Mouse (Mus musculus): ENCODE results near the gene Phlpp2. TPM values are rescaled to one million over a fixed set of nuclear protein-coding genes. Genes with fewer than 3 reads are reported as not detected.
A peak's percentile ranks its signal among the peaks of the same experiment; 100 is the strongest.

Phlpp2 gene
- polyA plus RNA-seq, 1 experiment, result 22.1 TPM

DNA sequence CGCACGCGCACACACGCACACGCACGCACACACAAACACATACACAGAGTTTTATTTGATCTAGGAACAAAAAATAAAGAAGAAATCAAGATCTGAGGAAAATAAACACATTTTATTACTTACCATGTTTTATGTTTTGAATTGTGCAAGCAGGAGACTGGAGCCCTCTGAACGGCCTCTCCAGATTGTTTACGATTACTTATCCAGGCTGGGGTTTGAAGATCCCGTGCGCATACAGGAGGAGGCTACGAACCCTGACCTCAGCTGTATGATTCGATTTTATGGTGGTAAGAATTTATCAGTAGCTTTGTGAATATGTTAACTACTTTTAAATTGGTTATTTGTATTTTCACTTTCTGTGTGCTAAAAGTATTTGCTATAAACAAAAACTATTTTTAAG, 27.0 kb downstream of the Phlpp2 start:
- no peak for DNase-seq (ENCODE audit: extremely low spot score in 1 of 2, low spot score in 1 of 2)

DNA sequence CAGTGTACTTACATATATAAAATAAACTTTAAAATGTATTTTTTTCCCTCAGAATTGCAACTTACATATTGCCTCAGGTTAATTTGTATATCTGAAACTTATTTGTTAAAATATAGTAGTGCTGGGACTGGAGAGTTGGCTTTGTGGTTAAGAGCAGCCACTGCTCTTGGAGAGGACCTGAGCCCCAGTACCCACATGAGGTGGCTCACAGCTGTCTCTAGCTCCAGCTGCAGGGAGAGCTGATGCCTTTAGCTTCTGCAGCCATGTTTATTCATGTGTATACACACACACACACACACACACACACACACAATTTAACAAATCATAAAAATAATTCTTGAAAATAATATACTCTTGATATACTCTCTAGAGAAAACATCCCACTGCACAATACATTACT, 34.0 kb downstream of the Phlpp2 start:
- no peak for DNase-seq (ENCODE audit: extremely low spot score in 1 of 2, low spot score in 1 of 2)

DNA sequence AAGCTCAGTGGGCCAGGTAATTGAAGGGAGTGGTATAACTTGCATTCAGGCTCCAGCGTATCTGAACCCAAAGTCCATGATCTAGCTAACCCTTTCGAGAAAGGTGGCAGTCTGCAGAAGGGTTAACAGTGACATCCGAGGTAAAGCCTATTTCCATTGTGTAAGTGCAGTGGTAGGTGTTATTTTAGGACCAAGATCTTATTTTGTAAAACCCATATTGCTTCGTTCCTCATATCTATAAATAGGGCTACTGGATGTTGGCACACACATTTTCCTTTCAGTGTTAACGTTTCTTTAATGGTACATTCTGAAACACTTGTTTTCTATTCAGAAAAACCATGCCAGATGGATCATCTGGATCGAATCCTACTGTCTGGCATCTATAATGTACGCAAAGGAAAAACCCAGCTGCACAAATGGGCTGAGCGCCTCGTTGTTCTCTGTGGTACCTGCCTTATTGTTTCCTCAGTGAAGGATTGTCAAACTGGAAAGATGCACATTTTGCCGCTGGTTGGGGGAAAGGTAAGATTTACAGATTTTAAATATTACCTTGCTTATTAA, 35.6 kb downstream of the Phlpp2 start:
- DNase-seq (ENCODE audit: extremely low spot score in 1 of 2, low spot score in 1 of 2), result peak in 1 of 2 experiments; percentile 63

DNA sequence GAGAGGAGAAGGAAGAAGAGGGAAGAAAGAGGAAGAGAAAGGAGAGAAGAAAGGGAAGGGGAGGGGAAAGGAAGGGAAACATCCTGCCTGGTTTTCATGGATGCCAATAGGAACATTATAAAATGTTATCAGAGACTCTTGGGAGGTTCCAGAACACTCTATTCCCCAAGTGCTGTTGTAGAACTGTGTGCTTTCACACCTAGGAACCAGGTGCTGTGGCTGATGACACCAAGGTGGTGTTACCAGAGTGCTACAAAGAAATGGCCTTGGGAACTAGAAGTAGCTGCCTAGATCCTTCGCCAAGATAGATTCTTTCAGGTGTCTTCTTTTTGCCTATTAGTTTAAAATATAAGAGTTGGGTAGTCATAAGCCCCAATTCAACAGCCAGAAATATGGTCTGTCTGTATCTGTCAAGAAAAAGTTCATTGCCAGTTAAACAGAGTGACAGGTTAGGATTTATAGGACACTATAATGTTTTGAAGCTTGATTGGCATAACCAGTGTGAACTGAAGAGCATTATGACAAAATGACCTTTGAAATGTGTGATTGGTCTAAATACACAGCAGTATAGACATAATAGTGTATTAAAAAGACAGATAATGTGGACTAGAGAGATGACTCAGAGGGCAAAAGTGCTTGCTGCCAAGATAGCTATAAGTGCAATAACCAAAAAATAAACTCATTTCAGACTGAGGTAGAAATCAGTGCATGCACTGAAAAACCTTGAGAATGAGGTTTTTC, 36.8 kb downstream of the Phlpp2 start:
- no peak for DNase-seq (ENCODE audit: extremely low spot score in 1 of 2, low spot score in 1 of 2)

DNA sequence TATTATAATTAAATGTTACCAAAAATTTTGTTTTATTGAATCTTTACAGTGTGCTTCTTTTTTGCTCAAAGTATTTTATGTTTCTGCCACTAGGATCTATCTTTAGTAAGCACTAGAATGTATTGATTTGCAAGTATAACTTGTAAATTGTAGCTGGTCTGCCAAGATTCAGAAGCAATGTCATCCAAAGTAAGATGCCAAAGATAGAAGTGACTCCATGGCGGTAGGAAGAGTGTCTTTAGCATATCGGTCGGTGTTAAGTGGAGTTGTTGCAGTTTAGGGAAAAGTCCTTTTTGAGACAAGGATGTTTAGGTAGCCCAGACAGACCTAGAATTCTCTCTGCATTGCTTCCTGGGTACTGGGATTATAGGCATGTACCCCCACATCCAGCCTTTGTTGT, 38.6 kb downstream of the Phlpp2 start:
- DNase-seq (ENCODE audit: extremely low spot score in 1 of 2, low spot score in 1 of 2), result peak in 1 of 2 experiments; percentile 19

DNA sequence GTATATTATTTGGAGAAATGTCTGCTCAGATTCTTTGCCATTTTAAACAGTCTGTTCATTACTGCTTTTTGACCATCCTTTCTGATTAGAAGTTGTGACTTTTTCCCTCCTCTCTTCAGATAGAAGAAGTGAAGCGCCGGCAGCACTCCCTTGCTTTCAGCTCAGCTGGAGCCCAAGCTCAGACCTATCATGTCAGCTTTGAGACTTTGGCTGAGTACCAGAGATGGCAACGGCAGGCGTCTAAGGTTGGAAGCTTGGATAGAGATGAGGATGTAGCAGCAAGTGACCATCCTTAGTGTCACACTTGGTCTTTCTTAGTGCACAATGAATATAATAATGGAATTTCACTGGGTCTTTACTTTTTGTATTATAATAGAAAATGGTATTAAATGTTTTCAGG, 39.0 kb downstream of the Phlpp2 start:
- DNase-seq (ENCODE audit: extremely low spot score in 1 of 2, low spot score in 1 of 2), result no peak

DNA sequence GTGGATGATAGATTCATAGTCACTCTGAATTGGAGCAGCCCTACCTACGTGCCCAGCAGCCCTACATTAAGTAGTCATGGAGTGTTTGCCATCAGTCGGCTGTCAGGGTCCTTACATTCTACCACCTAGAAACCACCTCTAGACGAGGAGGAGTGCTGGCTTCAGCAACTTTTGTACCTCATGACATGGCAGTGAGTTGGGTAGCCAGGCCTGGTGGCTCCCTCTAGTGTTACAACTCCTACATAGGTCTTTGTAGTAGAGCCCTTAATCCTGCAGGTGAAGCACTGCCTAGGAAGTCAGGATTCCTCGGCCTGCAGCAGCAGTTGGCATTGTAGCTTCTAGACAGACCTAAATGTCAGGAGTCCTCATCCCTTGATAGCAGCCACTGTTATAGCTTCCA, 48.9 kb downstream of the Phlpp2 start:
- peak; percentile 21 to 70 for DNase-seq (ENCODE audit: extremely low spot score in 1 of 2, low spot score in 1 of 2)

DNA sequence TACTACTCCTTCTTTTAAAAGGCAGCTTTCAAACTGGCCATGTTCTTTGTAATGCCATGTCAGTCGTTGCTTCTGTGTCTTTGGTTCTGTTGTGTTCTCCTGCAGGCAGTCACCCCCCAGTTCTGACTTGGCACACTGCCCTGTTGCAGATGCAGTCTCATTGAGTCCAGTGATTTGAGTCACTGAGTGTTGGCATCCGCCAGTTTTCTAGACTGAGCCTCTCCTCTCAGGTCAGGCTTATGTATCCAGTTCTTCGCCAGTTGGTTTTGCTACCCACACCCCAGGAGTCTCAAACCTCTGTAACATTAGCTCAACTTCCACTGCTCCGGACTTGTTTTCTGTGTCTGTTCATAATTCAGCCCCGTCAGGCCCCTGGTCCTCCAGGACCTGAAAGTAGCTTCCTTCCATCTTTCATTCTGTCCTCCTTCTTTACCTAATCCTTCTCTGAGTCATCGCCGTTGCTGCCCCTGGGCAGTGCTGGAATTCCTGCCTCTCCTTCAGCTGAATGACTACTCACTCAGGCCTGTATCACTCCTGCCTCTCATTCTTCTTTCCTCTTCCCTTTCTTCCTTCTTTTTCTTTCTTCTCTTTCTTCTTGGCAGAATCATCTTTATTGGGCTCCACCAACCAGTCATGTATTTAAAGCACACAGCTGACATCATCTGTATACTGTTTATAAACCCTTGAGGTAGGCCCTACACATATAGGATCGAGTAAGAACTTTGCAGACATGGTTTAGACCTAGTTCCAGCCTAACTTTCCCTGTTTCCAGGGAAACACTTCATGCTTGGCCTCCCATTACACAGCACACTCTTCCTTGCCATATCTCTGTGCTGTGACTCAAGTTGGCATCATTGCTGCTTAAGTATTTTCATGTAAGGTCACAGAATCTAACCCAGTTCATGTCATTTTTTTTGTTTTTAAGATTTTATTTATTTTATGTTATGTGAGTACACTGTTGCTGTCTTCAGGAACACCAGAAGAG, 52.4 kb downstream of the Phlpp2 start:
- DNase-seq (ENCODE audit: extremely low spot score in 1 of 2, low spot score in 1 of 2), result peak in 1 of 2 experiments; percentile 39

DNA sequence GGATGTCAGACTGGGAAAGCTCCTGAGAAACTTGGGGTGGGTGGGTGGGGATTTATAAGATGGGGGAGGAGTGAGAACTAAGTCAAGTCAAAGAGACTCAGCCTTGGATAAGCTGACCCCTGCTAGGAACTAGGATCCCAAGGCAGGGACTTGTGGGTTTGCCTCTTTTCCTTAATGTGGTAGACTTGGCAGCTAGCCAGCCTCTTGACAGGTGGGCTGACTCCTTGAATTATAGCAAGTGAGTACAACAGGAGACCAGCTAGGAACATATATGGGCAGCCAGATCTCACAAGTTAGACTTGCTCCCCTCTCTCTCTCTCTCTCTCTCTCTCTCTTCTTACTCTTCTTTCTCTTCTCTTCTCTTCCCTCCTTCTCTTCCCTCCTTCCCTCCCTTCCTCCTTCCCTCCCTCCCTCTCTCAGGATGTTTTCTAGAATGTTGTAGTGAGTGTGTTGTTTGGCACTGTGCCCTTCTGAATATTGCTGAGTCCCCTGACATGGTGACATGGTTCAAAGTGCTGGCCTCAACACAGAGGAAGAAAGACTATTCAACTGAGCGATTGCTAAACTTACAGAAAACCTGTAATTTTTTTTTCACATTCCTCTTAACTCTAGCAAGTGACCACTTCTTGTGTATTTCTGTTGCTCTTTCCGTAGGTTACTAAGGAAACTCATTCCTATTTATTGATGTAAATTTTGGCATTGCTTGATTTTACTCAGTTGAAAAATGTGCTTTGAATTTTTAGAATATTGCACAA, 73.4 kb downstream of the Phlpp2 start:
- no peak for DNase-seq (ENCODE audit: extremely low spot score in 1 of 2, low spot score in 1 of 2)

DNA sequence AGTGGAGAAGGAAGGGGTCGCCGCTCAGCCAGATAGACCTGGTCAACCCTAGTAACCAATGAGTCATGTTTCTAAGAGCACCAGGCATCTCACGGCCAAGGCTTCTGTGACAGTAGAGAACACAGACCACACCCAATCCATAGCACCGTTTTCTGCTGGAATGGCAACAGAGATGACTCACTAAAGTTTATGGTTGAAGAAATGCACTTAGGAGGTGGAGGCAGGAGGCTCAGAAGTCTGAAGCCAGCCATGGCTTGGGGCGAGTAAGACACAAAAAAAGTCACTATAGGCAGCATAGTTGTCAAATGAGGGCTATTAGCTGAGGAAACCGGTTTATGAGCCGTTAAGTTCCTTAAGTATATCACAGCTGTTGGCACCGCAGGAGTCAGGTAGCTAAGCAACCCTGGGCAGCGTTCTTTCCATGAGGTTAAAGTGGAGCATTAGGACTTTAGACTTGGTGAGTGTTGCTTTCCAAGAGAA, 76.9 kb downstream of the Phlpp2 start:
- DNase-seq (ENCODE audit: extremely low spot score in 1 of 2, low spot score in 1 of 2), result no peak

DNA sequence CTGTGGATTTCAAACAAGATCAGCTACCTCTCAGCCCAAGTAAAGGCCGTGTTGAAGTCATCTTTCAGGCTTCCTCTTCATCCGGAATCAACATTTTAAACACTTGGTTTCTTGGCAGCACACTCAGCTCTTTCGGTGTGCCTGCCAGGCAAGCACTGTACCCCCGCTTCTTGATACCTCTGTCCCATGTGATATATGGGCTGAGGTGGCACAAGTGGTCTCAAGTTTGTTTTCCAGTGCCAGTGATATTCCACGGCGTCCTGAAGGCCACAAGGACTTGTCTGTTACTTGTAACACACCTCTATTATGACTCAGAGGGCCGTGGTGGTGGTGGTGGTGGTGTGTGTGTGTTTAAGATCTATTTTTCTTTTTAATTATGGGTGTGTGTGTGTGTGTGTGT, 77.4 kb downstream of the Phlpp2 start:
- no peak for DNase-seq (ENCODE audit: extremely low spot score in 1 of 2, low spot score in 1 of 2)

DNA sequence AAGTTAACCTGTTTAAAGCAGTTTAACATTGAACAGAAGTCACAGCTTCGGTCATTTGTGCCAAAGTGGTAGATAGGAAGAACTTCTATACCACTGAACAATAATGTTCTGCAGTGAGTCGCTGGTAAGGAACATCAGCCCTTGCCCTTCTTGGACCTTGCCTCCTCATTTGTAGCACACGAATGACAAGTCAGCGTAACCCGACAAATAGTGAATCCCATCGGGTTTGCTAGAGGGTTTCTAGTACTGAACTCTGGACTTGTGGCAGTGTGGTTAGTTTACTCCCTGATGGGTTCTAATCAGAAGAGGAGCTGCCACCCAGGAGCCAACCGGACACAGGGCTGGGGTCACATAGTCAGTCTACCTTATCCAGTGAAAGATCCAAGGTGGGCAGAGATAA, 77.9 kb downstream of the Phlpp2 start:
- DNase-seq (ENCODE audit: extremely low spot score in 1 of 2, low spot score in 1 of 2), result no peak

DNA sequence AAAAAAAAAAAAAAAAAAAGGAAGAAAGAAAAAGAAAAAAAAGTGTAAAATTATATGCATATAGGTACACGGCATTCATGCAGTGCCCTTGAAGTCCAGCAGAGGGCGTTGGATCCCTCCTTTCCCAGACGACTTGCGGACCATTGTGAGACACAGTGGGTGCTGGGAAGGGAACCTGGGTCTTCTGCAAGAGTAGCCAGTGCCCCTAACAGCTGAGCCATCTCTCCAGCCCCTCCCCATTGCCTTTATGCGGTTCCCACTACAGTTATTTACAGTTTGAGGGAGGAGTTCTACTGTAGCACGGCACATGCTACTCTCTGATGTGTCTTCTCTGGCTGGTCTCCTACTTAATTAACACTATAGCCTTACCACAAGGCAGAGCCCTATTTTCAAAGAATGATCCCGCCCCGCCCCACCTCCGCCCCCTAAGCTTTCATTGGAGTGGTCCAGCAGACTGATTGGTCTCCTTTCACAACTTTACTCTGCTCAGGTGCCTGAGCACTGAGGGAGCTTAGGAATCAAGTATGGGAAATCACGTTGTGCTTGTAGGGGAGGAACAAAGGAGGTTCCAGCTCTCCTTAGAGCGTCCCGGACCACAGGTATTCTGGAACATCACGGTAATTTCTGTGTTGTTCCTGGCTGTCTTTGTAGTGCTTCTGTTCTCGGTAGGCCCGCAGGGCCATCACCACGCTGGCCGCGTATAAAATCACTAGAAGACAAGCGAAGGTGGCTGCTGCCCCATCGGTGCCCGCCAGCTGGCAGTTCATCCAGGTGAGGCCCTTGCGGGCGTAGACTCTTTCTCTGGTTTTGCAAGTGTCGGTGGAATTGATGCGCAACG, 79.3 kb downstream of the Phlpp2 start:
- DNase-seq (ENCODE audit: extremely low spot score in 1 of 2, low spot score in 1 of 2), result peak in 1 of 2 experiments; percentile 83

DNA sequence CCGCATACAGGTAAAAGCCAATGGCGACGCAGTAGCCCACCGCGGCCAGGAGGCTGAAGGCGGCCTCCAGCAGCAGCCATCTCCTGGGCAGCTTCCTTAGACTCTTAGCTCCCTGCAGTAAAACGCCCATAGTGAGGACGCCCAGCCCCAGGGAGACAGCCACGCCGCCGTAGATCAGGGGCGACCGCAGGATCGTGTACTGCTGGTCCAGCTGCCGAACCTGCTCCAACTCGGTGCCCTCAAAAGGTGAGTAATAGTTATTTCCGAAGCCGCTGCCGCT, 79.9 kb downstream of the Phlpp2 start:
- peak in 1 of 2 experiments; percentile 22 for DNase-seq (ENCODE audit: extremely low spot score in 1 of 2, low spot score in 1 of 2)

DNA sequence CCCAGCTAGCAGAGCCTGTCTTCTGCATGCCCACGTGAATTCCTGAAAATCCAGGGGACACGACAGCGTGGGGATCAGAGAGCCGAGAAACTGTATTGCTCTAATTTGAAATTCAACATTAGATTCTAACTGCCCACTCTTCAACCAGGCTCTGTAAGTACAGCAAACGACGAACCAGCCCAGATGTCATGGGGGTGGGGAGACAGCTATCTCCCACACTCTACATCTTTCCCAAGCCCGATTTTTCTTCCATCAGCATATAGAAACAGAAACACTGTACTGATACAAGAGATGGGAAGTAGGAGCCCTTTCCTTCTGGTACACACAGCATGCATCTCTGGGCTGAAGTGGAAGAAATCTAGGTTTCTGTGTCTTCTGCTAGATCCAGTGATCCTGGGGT, 83.8 kb downstream of the Phlpp2 start:
- peak; percentile 70 to 80 for DNase-seq (ENCODE audit: extremely low spot score in 1 of 2, low spot score in 1 of 2)

DNA sequence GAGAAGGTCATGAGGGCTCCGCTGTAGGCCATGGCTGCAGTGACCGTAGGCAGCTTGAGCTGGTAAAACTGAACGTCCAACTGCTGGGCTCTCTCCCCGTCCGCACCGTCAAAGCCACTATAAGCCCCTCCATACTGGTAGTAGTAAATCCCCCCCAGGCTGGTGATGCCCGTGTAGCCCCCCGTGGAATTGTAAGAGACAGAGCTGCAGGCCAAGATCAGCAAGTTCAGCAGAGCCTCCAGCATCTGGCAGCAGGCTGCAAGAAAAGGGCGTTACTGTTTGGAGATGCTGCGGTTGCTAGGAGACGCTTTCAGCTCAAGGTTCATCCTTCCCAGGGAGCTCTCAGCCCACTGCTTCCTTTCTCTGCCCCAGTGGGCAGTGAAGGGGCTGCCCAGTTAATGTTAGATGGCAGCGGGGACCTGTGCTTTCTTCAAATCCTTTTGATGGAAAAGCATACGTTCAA, 86.2 kb downstream of the Phlpp2 start:
- DNase-seq (ENCODE audit: extremely low spot score in 1 of 2, low spot score in 1 of 2), result peak in 1 of 2 experiments; percentile 66

DNA sequence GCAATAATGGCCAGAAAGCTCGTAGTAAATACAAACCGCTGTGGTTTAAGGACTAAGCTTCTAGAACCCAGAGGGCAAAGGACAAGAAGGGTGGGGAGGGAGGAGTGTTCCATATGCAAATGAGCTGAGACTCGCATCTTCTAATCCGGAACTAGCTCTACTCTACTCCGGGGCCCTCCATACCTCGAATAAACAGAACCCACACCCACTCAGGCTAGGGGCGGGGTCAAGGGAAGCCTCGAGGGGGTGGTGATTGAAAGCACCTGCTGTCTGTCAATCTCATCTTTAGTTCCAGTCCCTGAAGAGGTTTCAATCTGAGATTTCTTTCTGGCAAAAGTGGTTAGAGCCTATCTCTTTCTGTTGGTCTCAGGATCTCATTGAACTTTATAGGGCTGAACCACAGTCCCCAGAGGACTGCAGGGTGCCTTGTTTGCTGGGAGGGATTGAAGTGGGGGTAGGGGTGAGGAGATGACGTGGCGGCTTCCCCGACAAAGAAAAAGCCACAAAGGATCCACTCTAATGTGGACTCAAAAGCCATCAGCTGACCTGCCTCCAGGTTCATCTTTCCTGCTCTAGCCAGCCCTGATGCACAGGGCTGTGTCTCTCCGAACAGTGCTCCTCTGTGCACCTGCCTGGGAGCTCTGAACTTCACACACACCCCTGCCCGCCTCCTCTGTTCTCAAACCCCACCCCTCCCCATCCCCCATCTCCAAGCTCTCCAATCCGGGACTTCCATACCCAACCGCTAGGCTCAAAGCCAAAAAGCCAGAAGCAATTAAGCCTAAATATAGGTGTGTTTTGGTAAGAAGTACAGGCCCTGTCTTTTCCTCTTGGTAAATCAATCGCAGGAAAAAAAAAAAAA, 89.1 kb downstream of the Phlpp2 start:
- no peak for DNase-seq (ENCODE audit: extremely low spot score in 1 of 2, low spot score in 1 of 2)

DNA sequence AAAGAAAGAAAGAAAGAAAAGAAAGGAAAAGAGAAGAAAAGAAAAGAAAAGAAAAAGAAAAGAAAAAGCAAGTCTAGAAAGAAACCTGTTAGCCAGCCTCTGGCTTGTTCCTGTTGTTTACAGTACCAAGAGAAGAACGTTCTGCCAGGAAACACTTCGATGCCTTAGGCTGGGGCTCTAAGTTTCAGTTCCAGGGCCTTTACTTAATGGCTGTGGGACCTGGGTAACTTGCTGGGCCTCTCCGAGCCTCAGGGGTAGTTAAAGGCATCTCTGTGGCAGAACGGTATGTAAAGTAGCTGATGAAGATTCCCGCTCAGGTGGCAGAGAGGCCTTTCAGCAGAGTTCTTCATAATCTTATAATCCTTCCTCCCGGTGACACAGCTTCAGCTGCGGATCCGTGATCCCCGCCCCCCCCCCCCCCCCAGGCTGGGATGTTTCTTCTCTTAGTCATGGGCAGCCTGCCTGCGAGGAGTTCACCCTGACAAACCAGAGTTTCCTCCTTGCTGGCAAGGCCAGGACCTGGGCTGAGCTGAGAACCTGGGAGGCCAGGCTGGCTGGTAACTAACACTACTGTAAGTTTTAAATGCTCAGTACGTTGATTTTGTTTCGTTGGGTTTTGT, 89.8 kb downstream of the Phlpp2 start:
- DNase-seq (ENCODE audit: extremely low spot score in 1 of 2, low spot score in 1 of 2), result no peak
